Mouse (Mus musculus) brain, embryonic 14.5 days (tissue): Measurements from ENCODE around the gene Otub1.

Experiments used
- CTCF ChIP-seq: fragments of 200-500 bp; IDR thresholded peaks from 2 replicates; pipeline ENCODE4 v1.5.1; 2012; ENCODE audit warnings: inconsistent platforms, mild to moderate bottlenecking, moderate library complexity, borderline replicate concordance; ENCODE audit not compliant: insufficient read depth, insufficient read length; ENCODE audit errors: extremely low read depth
- POLR2A ChIP-seq: fragments of 200-500 bp; IDR thresholded peaks from 2 replicates; pipeline ENCODE4 v1.6.1; 2012; ENCODE audit warnings: mild to moderate bottlenecking, inconsistent platforms, borderline replicate concordance; ENCODE audit not compliant: poor library complexity, insufficient read depth, insufficient read length, severe bottlenecking; ENCODE audit errors: extremely low read depth

DNA sequence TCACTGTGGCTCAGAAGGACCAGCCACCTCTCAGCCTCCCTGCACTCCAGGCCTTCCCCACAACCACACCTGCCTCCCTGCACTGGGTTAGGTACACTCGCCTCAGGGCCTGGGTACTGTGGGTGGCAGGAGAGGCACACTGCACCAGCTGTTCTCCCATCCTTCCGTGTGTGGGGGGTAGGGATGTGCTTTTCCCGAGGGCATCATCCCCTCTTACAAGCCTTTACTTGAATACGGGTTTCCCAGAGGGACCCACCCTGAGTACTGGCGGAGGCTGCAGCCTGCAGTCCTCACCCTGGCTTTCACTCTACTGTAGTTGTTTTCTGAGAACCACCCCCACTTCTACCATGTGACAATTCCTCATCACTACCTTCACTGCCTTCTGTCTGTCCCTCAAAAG, 19.0 kb downstream of the Otub1 start:
- TF ChIP-seq CTCF (no peak), POLR2A (no peak)
